ENCODE assay signal across 7 mouse cellular contexts in genomic region chr15:99787625-99788120, GRCm38 (mm10). TPM values are rescaled to one million over a fixed set of nuclear protein-coding genes. Genes with fewer than 3 reads are reported as not detected.
DNase-seq lines count a peak whose midpoint lies in the region; ATAC-seq lines count a peak whose summit lies in the region.

No protein-coding gene starts in this region.

- peak overlapping the region; percentile 47 for H3K27ac ChIP-seq in heart, embryonic 16.5 days (ENCODE audit: low read length)

- no peaks in the 10 kb centered on the region for H3K27me3 ChIP-seq in heart, embryonic 16.5 days (ENCODE audit: control insufficient read depth, insufficient read depth, low read length)

- DNase-seq in left cerebral cortex, postnatal 4 days: peak; percentile 48
- no peak for DNase-seq in left cerebral cortex, adult 9 months (ENCODE audit: low spot score in 2 of 2)
- peak; percentile 5 for DNase-seq in lung, postnatal 25 days (ENCODE audit: low spot score)
- no peak for DNase-seq in left cerebral cortex, adult 11 months (ENCODE audit: low spot score)

- no peak overlapping the region for H3K4me2 ChIP-seq in heart, embryonic 16.5 days (ENCODE audit: low read depth, low read length)

- peaks cover 18% of the 10 kb centered on the region for H3K36me3 ChIP-seq in heart, embryonic 16.5 days (ENCODE audit: control insufficient read depth, insufficient read depth)

- 0 out of 2 replicates have a peak, but pooled peaks have one; percentile 25 for ATAC-seq in common myeloid progenitor, adult 5-6 weeks (replicated peaks; ENCODE audit: low read depth, poor library complexity, severe bottlenecking)
- no peak for ATAC-seq in heart, embryonic 16.5 days (replicated peaks; ENCODE audit: extremely low read depth, insufficient read depth, low FRiP score)
- ATAC-seq in activated CD4-positive, CD25-positive, alpha-beta regulatory T cell, adult 4 months: no peak

- no peak overlapping the region for H3K9ac ChIP-seq in heart, embryonic 16.5 days (ENCODE audit: low read length)

- H3K4me3 ChIP-seq in heart, embryonic 16.5 days (ENCODE audit: low read length): no peak overlapping the region

- 0 out of 2 replicates have a peak, but pooled peaks cover 2% of the 10 kb centered on the region for H3K4me1 ChIP-seq in heart, embryonic 16.5 days (ENCODE audit: control insufficient read depth, insufficient read depth, low read length)

- WGBS in heart, embryonic 16.5 days: 62% methylated on average over 9 of the region's 9 CpGs

- H3K9me3 ChIP-seq in heart, embryonic 16.5 days (replicated peaks; ENCODE audit: control insufficient read depth, low read length): no peaks in the 10 kb centered on the region

- intact Hi-C loops in left cerebral cortex, postnatal 4 days (cut with DNase I): no loop called here

RNA-seq across cellular contexts. Expression of gene Cers5, which starts 15.0 kb away (rescaled TPM):
- total RNA-seq in left cerebral cortex, postnatal 4 days (2021): 10 to 100 TPM; 58.0 to 62.3 TPM
- total RNA-seq in common myeloid progenitor, adult 5-6 weeks (2017): 24.0 and 33.2 TPM in 2 replicates
- polyA plus RNA-seq in heart, embryonic 16.5 days (2015; fragmentation: Nextera tagmentation; extraction: Ambion mirVana): 50.7 and 51.6 TPM in 2 replicates
- polyA plus RNA-seq in activated CD4-positive, CD25-positive, alpha-beta regulatory T cell, adult 4 months (2017; shearing (Covaris generic)): 10 to 100 TPM; 63.5 to 71.6 TPM

Comparison
In these comparisons a context has a peak if more than half of its experiments do, and no peak if none do; other contexts are left out.
1. DNase-seq: peak in left cerebral cortex, postnatal 4 days (single experiment) and lung, postnatal 25 days (single experiment); none in left cerebral cortex, adult 9 months (0 of 2) and left cerebral cortex, adult 11 months (single experiment).